Mouse (Mus musculus): ENCODE measurements around the gene BC037034. TPM values are rescaled to one million over a fixed set of nuclear protein-coding genes. Genes with fewer than 3 reads are reported as not detected.

BC037034 gene
- polyA plus RNA-seq, 1 experiment from 2014 or later: 15.8 TPM

GRCm38 (mm10) chr5:138260834-138261233 is 3.0 kb downstream of the BC037034 start:
- no peak for ATAC-seq
- no peaks in the 10 kb centered on the region for H3K9me3 ChIP-seq
- H3K27ac ChIP-seq: no peak overlapping the region
- no peaks in the 10 kb centered on the region for H3K27me3 ChIP-seq
- peaks cover 40% of the 10 kb centered on the region for H3K4me1 ChIP-seq (replicated peaks)
- no peak overlapping the region for H3K4me3 ChIP-seq (replicated peaks)
- H3K4me2 ChIP-seq (replicated peaks): no peak overlapping the region
- no peak overlapping the region for H3K9ac ChIP-seq (replicated peaks)
- WGBS: 92% methylated on average over 11 of the region's 11 CpGs
- peaks cover 52% of the 10 kb centered on the region for H3K36me3 ChIP-seq

DNA sequence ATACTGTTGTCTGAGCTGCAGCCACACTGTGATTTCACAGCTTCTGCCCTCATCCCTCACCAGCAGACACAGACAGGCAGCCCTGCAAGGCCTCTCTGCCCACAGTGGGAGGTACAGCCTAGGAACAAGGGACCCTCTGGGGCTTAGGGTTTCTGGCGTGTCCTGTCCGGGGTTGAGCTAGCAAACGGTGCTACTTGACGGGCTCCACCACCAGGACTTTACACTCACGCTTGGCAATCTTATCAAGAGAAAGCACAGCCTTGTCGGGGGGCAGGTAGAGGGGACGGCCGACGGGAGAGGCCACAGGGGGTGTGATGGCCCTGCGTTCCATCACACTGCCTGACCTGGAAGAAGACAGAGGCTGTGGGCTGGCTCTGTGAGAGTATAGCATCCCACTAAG is 3.8 kb downstream of the BC037034 start:
- no peak overlapping the region for H3K27ac ChIP-seq
- no peak overlapping the region for H3K4me3 ChIP-seq (replicated peaks)
- peaks cover 37% of the 10 kb centered on the region for H3K4me1 ChIP-seq (replicated peaks)
- ATAC-seq: no peak
- H3K9ac ChIP-seq (replicated peaks): 0 out of 2 replicates have a peak overlapping the region, but pooled peaks have one; percentile 1
- H3K36me3 ChIP-seq: peaks cover 50% of the 10 kb centered on the region
- H3K9me3 ChIP-seq: no peaks in the 10 kb centered on the region
- H3K4me2 ChIP-seq (replicated peaks): no peak overlapping the region
- WGBS: 90% methylated on average over 10 of the region's 10 CpGs
- no peaks in the 10 kb centered on the region for H3K27me3 ChIP-seq

DNA sequence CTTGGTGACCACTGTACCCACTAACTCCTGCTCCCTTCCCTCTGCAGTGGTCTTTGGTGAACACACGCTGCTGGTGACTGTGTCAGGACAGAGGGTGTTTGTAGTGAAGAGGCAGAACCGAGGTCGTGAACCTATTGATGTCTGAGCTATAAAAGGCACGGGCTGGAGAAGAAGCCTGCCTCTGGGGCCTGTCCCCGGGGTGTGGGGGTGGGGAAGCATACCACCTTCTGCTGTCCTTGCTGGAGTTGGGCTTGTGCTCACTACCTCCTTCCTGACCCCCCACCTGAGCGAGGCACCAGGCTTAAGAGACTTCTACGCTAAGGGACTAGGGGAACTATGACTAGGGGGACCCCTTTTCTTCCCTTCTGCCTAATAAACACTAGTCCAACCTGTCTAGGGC is 4.8 kb downstream of the BC037034 start:
- Histone ChIP-seq H3K4me2 (replicated peaks) (no peak overlapping the region), H3K4me1 (replicated peaks) (peaks cover 31% of the 10 kb centered on the region), H3K27me3 (no peaks in the 10 kb centered on the region), H3K27ac (no peak overlapping the region), H3K9ac (replicated peaks) (no peak overlapping the region), H3K4me3 (replicated peaks) (no peak overlapping the region), H3K36me3 (peaks cover 50% of the 10 kb centered on the region), H3K9me3 (no peaks in the 10 kb centered on the region)
- WGBS: 80% methylated on average over 7 of the region's 7 CpGs
- ATAC-seq: no peak

GRCm38 (mm10) chr5:138258542-138258941 is 5.3 kb downstream of the BC037034 start:
- no peak for ATAC-seq
- Histone ChIP-seq H3K36me3 (peaks cover 50% of the 10 kb centered on the region), H3K4me1 (replicated peaks) (peaks cover 31% of the 10 kb centered on the region), H3K9me3 (no peaks in the 10 kb centered on the region), H3K4me2 (replicated peaks) (no peak overlapping the region), H3K4me3 (replicated peaks) (no peak overlapping the region), H3K27ac (no peak overlapping the region), H3K9ac (replicated peaks) (no peak overlapping the region), H3K27me3 (no peaks in the 10 kb centered on the region)
- WGBS: 93% methylated on average over 6 of the region's 6 CpGs

- no peaks in the 10 kb centered on the region for H3K27me3 ChIP-seq
- WGBS: 91% methylated on average over 3 of the region's 3 CpGs
- no peak for ATAC-seq
Measured at GRCm38 (mm10) chr5:138258078-138258477, 5.8 kb downstream of the BC037034 start.

DNA sequence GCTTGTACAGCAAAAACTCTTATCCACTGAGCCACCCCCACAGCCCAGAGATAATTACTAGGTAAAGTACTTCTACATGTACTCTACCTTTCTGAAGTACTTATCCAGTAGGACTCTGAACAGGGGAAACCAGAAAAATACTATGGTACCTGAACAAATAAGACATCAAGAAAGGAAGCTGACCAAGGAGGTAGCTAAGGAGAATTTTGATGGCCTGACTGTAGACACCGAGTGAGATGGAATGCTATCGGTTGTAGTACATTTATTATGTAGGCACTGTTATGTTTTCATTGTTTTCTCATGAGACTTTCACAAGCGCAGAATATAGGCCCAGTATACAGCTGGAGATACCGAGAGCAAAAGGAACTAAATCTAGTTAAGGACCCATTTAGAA is 6.3 kb downstream of the BC037034 start:
- Histone ChIP-seq H3K9me3 (no peaks in the 10 kb centered on the region), H3K4me1 (replicated peaks) (peaks cover 24% of the 10 kb centered on the region), H3K9ac (replicated peaks) (no peak overlapping the region), H3K27ac (no peak overlapping the region), H3K4me2 (replicated peaks) (no peak overlapping the region), H3K4me3 (replicated peaks) (no peak overlapping the region), H3K27me3 (no peaks in the 10 kb centered on the region), H3K36me3 (peaks cover 50% of the 10 kb centered on the region)
- ATAC-seq: no peak
- WGBS: 91% methylated on average over 4 of the region's 4 CpGs

More at GRCm38 (mm10) chr5:138258078-138258477, 5.8 kb downstream of the BC037034 start:
- Histone ChIP-seq H3K36me3 (peaks cover 50% of the 10 kb centered on the region), H3K27ac (no peak overlapping the region), H3K4me3 (replicated peaks) (no peak overlapping the region), H3K4me2 (replicated peaks) (no peak overlapping the region), H3K4me1 (replicated peaks) (peaks cover 29% of the 10 kb centered on the region), H3K9me3 (no peaks in the 10 kb centered on the region), H3K9ac (replicated peaks) (no peak overlapping the region)

GRCm38 (mm10) chr5:138256966-138257584 is 6.8 kb downstream of the BC037034 start:
- no peaks in the 10 kb centered on the region for H3K9me3 ChIP-seq
- H3K4me1 ChIP-seq (replicated peaks): peaks cover 19% of the 10 kb centered on the region
- no peak for ATAC-seq
- no peak overlapping the region for H3K4me3 ChIP-seq (replicated peaks)
- peaks cover 47% of the 10 kb centered on the region for H3K36me3 ChIP-seq
- peak overlapping the region; percentile 16; the same call in 1 of the 2 replicates for H3K9ac ChIP-seq (replicated peaks)
- no peak overlapping the region for H3K4me2 ChIP-seq (replicated peaks)
- 90% methylated on average over 10 of the region's 10 CpGs for WGBS
- H3K27ac ChIP-seq: no peak overlapping the region
- no peaks in the 10 kb centered on the region for H3K27me3 ChIP-seq

DNA sequence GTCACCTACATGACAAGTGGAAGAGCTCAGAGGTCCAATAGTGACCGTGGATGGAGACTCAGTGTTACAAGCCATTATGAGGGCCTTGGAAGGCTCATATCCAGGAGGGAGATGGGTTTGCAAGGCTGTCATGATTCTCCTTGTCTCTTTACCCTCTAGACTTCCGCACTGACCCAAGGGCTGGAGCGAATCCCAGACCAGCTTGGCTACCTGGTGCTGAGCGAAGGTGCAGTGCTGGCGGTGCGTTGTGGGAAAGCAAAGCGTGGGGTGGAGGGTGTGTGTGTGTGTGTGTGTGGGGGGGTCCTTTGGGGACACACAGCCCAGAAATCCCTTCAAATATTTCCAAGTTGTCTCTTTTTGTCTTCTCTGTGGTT is 7.8 kb downstream of the BC037034 start:
- WGBS: 20% methylated on average over 7 of the region's 7 CpGs
- peaks cover 16% of the 10 kb centered on the region for H3K4me1 ChIP-seq (replicated peaks)
- ATAC-seq: no peak; the same call in 1 of the 2 replicates
- H3K27ac ChIP-seq: peak overlapping the region; percentile 85
- H3K4me2 ChIP-seq (replicated peaks): peak overlapping the region; percentile 82
- peaks cover 38% of the 10 kb centered on the region for H3K36me3 ChIP-seq
- peak overlapping the region; percentile 73 for H3K9ac ChIP-seq (replicated peaks)
- peak overlapping the region; percentile 65 for H3K4me3 ChIP-seq (replicated peaks)
- no peaks in the 10 kb centered on the region for H3K27me3 ChIP-seq
- H3K9me3 ChIP-seq: no peaks in the 10 kb centered on the region

DNA sequence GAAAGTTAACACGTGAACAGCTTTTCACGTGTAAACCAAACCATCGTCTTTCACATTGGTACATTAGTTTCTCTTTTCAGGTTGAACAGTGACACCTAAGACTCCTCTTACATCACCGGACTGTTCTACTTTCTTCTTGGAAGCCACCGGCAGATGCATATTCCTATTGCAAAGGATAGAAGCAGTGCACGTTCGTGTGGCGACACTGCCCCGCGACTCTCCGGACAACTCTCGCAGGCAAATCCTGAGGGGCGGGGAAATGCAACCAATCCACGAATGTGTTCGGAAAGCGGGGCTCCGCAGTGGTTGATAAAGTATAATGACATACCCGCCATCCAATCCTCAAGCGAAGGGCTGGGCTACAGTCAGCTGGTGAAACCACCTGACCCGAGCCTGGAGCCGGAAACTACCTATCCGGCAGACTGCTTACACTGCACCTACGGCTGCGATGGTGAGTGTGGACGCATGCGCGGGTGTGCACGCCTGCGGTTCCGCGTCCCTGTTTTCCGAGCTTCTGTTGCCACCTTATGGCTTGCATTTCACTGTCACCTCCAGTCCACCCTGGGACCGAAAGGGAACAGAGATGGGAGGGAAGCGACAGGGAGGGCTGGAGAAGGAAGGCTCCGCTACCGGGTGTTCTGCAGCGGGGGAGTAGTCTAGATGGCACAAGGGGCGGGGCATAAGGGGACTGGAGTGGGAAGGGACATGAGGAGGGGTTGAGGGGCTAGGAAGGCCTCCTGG is 8.3 kb downstream of the BC037034 start, which contains the start of gene Lamtor4:
TSS of gene Lamtor4 (plus strand) at position 130 of the 741 bp plus-strand sequence.
- H3K4me3 ChIP-seq (replicated peaks): peak within 1 kb of the TSS; percentile 65
- ATAC-seq: peak; percentile 100
- WGBS: under 1% methylated on average over 38 of the region's 38 CpGs
- H3K27ac ChIP-seq: peak within 1 kb of the TSS; percentile 85
- H3K4me2 ChIP-seq (replicated peaks): peak within 1 kb of the TSS; percentile 82
- H3K27me3 ChIP-seq: no peaks in the 10 kb centered on the region
- no peaks in the 10 kb centered on the region for H3K9me3 ChIP-seq
- peaks cover 16% of the 10 kb centered on the region for H3K4me1 ChIP-seq (replicated peaks)
- H3K36me3 ChIP-seq: peaks cover 32% of the 10 kb centered on the region
- H3K9ac ChIP-seq (replicated peaks): peak within 1 kb of the TSS; percentile 73

DNA sequence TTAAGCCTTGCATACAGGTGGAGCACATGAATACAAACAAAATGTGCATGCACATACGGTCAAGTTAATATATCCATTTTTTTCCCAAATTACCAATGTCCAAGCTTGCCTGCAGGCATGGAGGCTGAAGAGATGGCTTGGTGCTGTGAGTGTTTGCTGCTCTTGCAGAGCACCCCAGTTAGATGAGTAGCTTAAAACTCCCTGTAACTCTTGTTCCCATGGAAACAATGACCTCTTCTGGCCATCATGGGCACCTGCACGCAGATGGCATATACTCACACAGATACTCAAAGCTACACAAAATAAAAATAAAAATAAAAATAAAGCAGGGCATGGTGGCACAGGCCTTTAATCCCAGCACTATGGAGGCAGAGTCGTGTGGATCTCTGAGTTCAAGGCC is 10.8 kb downstream of the BC037034 start:
- no peak for ATAC-seq

DNA sequence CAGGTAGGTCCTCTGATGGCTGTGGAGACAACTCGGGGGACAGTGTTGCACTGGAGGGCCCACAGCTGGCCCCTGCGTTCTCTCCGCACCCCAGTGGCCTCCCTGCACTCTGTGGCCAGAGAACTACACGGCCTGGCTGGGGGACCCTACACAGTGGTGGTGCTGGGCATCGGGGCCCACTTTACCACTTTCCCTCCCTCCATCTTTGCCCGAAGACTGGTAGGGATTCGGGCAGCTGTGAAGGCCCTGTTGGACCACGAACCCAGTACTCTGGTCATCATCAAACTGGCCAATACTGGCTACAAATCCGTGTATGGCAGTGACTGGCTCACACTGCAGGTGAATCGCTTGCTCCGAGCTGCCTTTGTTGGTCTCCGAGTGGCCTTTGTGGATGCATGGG is 12.7 kb downstream of the BC037034 start:
- ATAC-seq: no peak
- no peak overlapping the region for H3K4me2 ChIP-seq (replicated peaks)
- H3K9ac ChIP-seq (replicated peaks): no peak overlapping the region
- H3K36me3 ChIP-seq: no peaks in the 10 kb centered on the region
- WGBS: 89% methylated on average over 12 of the region's 12 CpGs
- H3K4me1 ChIP-seq (replicated peaks): peaks cover 8% of the 10 kb centered on the region
- no peaks in the 10 kb centered on the region for H3K27me3 ChIP-seq
- H3K4me3 ChIP-seq (replicated peaks): no peak overlapping the region
- no peaks in the 10 kb centered on the region for H3K9me3 ChIP-seq
- H3K27ac ChIP-seq: no peak overlapping the region

More for the DNA sequence above, 10.8 kb downstream of the BC037034 start:
- Histone ChIP-seq H3K4me3 (replicated peaks) (no peak overlapping the region), H3K36me3 (0 out of 2 replicates have a peak, but pooled peaks cover 8% of the 10 kb centered on the region), H3K27ac (no peak overlapping the region), H3K4me2 (replicated peaks) (no peak overlapping the region), H3K9me3 (no peaks in the 10 kb centered on the region), H3K27me3 (no peaks in the 10 kb centered on the region), H3K9ac (replicated peaks) (no peak overlapping the region), H3K4me1 (replicated peaks) (peaks cover 16% of the 10 kb centered on the region)
- 91% methylated on average over 3 of the region's 3 CpGs for WGBS

DNA sequence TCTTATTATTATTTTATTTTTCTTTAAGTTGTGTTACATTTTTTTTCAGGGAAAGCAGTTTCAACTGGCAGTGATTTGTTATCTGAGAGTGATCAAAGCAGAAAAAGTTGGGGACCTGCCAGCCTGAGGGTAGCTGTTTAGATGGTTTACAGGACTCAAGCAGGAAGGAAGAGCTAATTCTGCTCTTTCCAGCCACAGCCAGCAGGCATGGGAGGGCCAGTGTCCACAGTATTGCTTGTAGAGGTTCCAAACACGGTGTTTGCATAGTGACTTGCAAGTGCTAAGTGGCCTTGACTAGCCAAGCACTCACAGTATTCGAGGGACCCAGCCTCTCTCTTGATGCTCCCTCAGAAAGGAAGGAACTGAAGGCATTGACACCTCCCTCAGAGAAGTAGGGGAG is 22.3 kb downstream of the BC037034 start:
- no peaks in the 10 kb centered on the region for H3K4me1 ChIP-seq (replicated peaks)
- H3K27me3 ChIP-seq: no peaks in the 10 kb centered on the region
- no peaks in the 10 kb centered on the region for H3K9me3 ChIP-seq
- H3K9ac ChIP-seq (replicated peaks): no peak overlapping the region
- H3K36me3 ChIP-seq: no peaks in the 10 kb centered on the region
- no peak overlapping the region for H3K4me3 ChIP-seq (replicated peaks)
- ATAC-seq: no peak
- H3K4me2 ChIP-seq (replicated peaks): no peak overlapping the region
- no peak overlapping the region for H3K27ac ChIP-seq
- 50% methylated on average over 2 of the region's 2 CpGs for WGBS
